Mouse (Mus musculus) small intestine, adult 2 months (tissue): Measurements from ENCODE around the gene Eif3b.

Experiments
- CTCF ChIP-seq: fragments of 200-500 bp; IDR thresholded peaks from 2 replicates; pipeline ENCODE4 v1.5.1; 2012; ENCODE audit warnings: low read depth, mild to moderate bottlenecking, control low read depth, inconsistent platforms, low read length, moderate library complexity, mixed read lengths; ENCODE audit not compliant: insufficient replicate concordance, insufficient read length; ENCODE audit errors: extremely low read depth
- POLR2A ChIP-seq: fragments of 200-500 bp; IDR thresholded peaks from 2 replicates; pipeline ENCODE4 v1.6.1; 2012; ENCODE audit warnings: low read depth, mild to moderate bottlenecking, control low read depth, inconsistent platforms, low read length, moderate library complexity

GRCm38 (mm10) chr5:140370446-140371254, 48.5 kb upstream of the Eif3b start:
- TF ChIP-seq POLR2A (no peak), CTCF (no peak)
